Mouse (Mus musculus): Measurements from ENCODE around the gene Dnajb3. TPM values are rescaled to one million over a fixed set of nuclear protein-coding genes. Genes with fewer than 3 reads are reported as not detected.

Dnajb3 gene
- polyA plus RNA-seq, 1 experiment from 2014 or later = 12.4 TPM

- ATAC-seq (ENCODE audit: low read depth) = no peak
- Histone ChIP-seq H3K36me3 (ENCODE audit: control insufficient read depth, insufficient read depth, low read length) (no peaks in the 10 kb centered on the region), H3K9me3 (ENCODE audit: control insufficient read depth, low read length) (peaks cover 27% of the 10 kb centered on the region), H3K9ac (replicated peaks; ENCODE audit: low read depth, low read length) (no peak overlapping the region), H3K4me2 (ENCODE audit: low read depth, low read length) (no peak overlapping the region), H3K27ac (ENCODE audit: low read depth, low read length) (no peak overlapping the region), H3K27me3 (ENCODE audit: control insufficient read depth, insufficient read depth, low read length) (no peaks in the 10 kb centered on the region), H3K4me3 (ENCODE audit: low read depth, low read length) (no peak overlapping the region), H3K4me1 (ENCODE audit: control insufficient read depth, insufficient read depth, low read length) (no peaks in the 10 kb centered on the region)
Measured at GRCm38 (mm10) chr1:88220336-88220735, 14.8 kb upstream of the Dnajb3 start.

- Histone ChIP-seq H3K9ac (replicated peaks; ENCODE audit: low read depth, low read length) (no peak overlapping the region), H3K36me3 (ENCODE audit: control insufficient read depth, insufficient read depth, low read length) (no peaks in the 10 kb centered on the region), H3K4me3 (ENCODE audit: low read depth, low read length) (no peak overlapping the region), H3K9me3 (ENCODE audit: control insufficient read depth, low read length) (peaks cover 37% of the 10 kb centered on the region), H3K4me1 (ENCODE audit: control insufficient read depth, insufficient read depth, low read length) (no peaks in the 10 kb centered on the region), H3K4me2 (ENCODE audit: low read depth, low read length) (no peak overlapping the region), H3K27ac (ENCODE audit: low read depth, low read length) (no peak overlapping the region), H3K27me3 (ENCODE audit: control insufficient read depth, insufficient read depth, low read length) (no peaks in the 10 kb centered on the region)
- WGBS = 16% methylated on average over 1 of the region's 1 CpGs
- no peak for ATAC-seq (ENCODE audit: low read depth)
Measured at GRCm38 (mm10) chr1:88219054-88219453, 13.5 kb upstream of the Dnajb3 start.

- Histone ChIP-seq H3K27me3 (ENCODE audit: control insufficient read depth, insufficient read depth, low read length) (no peaks in the 10 kb centered on the region), H3K27ac (ENCODE audit: low read depth, low read length) (no peak overlapping the region), H3K9me3 (ENCODE audit: control insufficient read depth, low read length) (peaks cover 41% of the 10 kb centered on the region), H3K9ac (replicated peaks; ENCODE audit: low read depth, low read length) (no peak overlapping the region), H3K4me1 (ENCODE audit: control insufficient read depth, insufficient read depth, low read length) (no peaks in the 10 kb centered on the region), H3K4me2 (ENCODE audit: low read depth, low read length) (no peak overlapping the region), H3K4me3 (ENCODE audit: low read depth, low read length) (no peak overlapping the region), H3K36me3 (ENCODE audit: control insufficient read depth, insufficient read depth, low read length) (no peaks in the 10 kb centered on the region)
- WGBS = 52% methylated on average over 4 of the region's 4 CpGs
- ATAC-seq (ENCODE audit: low read depth) = no peak
Measured at GRCm38 (mm10) chr1:88218591-88218990, 13.0 kb upstream of the Dnajb3 start.

GRCm38 (mm10) chr1:88218051-88218450, 12.5 kb upstream of the Dnajb3 start:
- no peak overlapping the region for H3K9ac ChIP-seq (replicated peaks; ENCODE audit: low read depth, low read length)
- H3K9me3 ChIP-seq (ENCODE audit: control insufficient read depth, low read length) = peaks cover 47% of the 10 kb centered on the region
- H3K27ac ChIP-seq (ENCODE audit: low read depth, low read length) = no peak overlapping the region
- no peak overlapping the region for H3K4me2 ChIP-seq (ENCODE audit: low read depth, low read length)
- ATAC-seq (ENCODE audit: low read depth) = no peak
- no peak overlapping the region for H3K4me3 ChIP-seq (ENCODE audit: low read depth, low read length)
- no peaks in the 10 kb centered on the region for H3K27me3 ChIP-seq (ENCODE audit: control insufficient read depth, insufficient read depth, low read length)
- 75% methylated on average over 9 of the region's 9 CpGs for WGBS
- no peaks in the 10 kb centered on the region for H3K36me3 ChIP-seq (ENCODE audit: control insufficient read depth, insufficient read depth, low read length)
- no peaks in the 10 kb centered on the region for H3K4me1 ChIP-seq (ENCODE audit: control insufficient read depth, insufficient read depth, low read length)

- Histone ChIP-seq H3K9me3 (ENCODE audit: control insufficient read depth, low read length) (peaks cover 52% of the 10 kb centered on the region), H3K36me3 (ENCODE audit: control insufficient read depth, insufficient read depth, low read length) (no peaks in the 10 kb centered on the region), H3K4me1 (ENCODE audit: control insufficient read depth, insufficient read depth, low read length) (no peaks in the 10 kb centered on the region), H3K27ac (ENCODE audit: low read depth, low read length) (no peak overlapping the region), H3K9ac (replicated peaks; ENCODE audit: low read depth, low read length) (no peak overlapping the region), H3K27me3 (ENCODE audit: control insufficient read depth, insufficient read depth, low read length) (no peaks in the 10 kb centered on the region), H3K4me3 (ENCODE audit: low read depth, low read length) (no peak overlapping the region), H3K4me2 (ENCODE audit: low read depth, low read length) (no peak overlapping the region)
- no peak for ATAC-seq (ENCODE audit: low read depth)
- 45% methylated on average over 3 of the region's 3 CpGs for WGBS
Measured at GRCm38 (mm10) chr1:88217576-88217975, 12.0 kb upstream of the Dnajb3 start.

GRCm38 (mm10) chr1:88217144-88217543, 11.6 kb upstream of the Dnajb3 start:
- H3K36me3 ChIP-seq (ENCODE audit: control insufficient read depth, insufficient read depth, low read length) = no peaks in the 10 kb centered on the region
- H3K4me2 ChIP-seq (ENCODE audit: low read depth, low read length) = no peak overlapping the region
- WGBS = 68% methylated on average over 2 of the region's 2 CpGs
- no peak overlapping the region for H3K4me3 ChIP-seq (ENCODE audit: low read depth, low read length)
- peaks cover 54% of the 10 kb centered on the region for H3K9me3 ChIP-seq (ENCODE audit: control insufficient read depth, low read length)
- ATAC-seq (ENCODE audit: low read depth) = no peak
- H3K27ac ChIP-seq (ENCODE audit: low read depth, low read length) = no peak overlapping the region
- no peaks in the 10 kb centered on the region for H3K4me1 ChIP-seq (ENCODE audit: control insufficient read depth, insufficient read depth, low read length)
- H3K9ac ChIP-seq (replicated peaks; ENCODE audit: low read depth, low read length) = no peak overlapping the region
- H3K27me3 ChIP-seq (ENCODE audit: control insufficient read depth, insufficient read depth, low read length) = no peaks in the 10 kb centered on the region

GRCm38 (mm10) chr1:88216551-88216950, 11.0 kb upstream of the Dnajb3 start:
- H3K9me3 ChIP-seq (ENCODE audit: control insufficient read depth, low read length) = peaks cover 57% of the 10 kb centered on the region
- H3K4me2 ChIP-seq (ENCODE audit: low read depth, low read length) = no peak overlapping the region
- WGBS = 62% methylated on average over 2 of the region's 2 CpGs
- H3K4me3 ChIP-seq (ENCODE audit: low read depth, low read length) = no peak overlapping the region
- no peaks in the 10 kb centered on the region for H3K36me3 ChIP-seq (ENCODE audit: control insufficient read depth, insufficient read depth, low read length)
- ATAC-seq (ENCODE audit: low read depth) = no peak
- no peaks in the 10 kb centered on the region for H3K27me3 ChIP-seq (ENCODE audit: control insufficient read depth, insufficient read depth, low read length)
- H3K9ac ChIP-seq (replicated peaks; ENCODE audit: low read depth, low read length) = no peak overlapping the region
- no peaks in the 10 kb centered on the region for H3K4me1 ChIP-seq (ENCODE audit: control insufficient read depth, insufficient read depth, low read length)
- H3K27ac ChIP-seq (ENCODE audit: low read depth, low read length) = no peak overlapping the region

- no peak for ATAC-seq (ENCODE audit: low read depth)
- H3K27me3 ChIP-seq (ENCODE audit: control insufficient read depth, insufficient read depth, low read length) = no peaks in the 10 kb centered on the region
- no peak overlapping the region for H3K4me3 ChIP-seq (ENCODE audit: low read depth, low read length)
- H3K36me3 ChIP-seq (ENCODE audit: control insufficient read depth, insufficient read depth, low read length) = no peaks in the 10 kb centered on the region
- no peak overlapping the region for H3K27ac ChIP-seq (ENCODE audit: low read depth, low read length)
- 72% methylated on average over 10 of the region's 10 CpGs for WGBS
- H3K4me2 ChIP-seq (ENCODE audit: low read depth, low read length) = no peak overlapping the region
- H3K9ac ChIP-seq (replicated peaks; ENCODE audit: low read depth, low read length) = no peak overlapping the region
- no peaks in the 10 kb centered on the region for H3K4me1 ChIP-seq (ENCODE audit: control insufficient read depth, insufficient read depth, low read length)
- peaks cover 61% of the 10 kb centered on the region for H3K9me3 ChIP-seq (ENCODE audit: control insufficient read depth, low read length)
Measured at GRCm38 (mm10) chr1:88215466-88216380, 10.1 kb upstream of the Dnajb3 start.

GRCm38 (mm10) chr1:88214462-88214952, 8.9 kb upstream of the Dnajb3 start:
- Histone ChIP-seq H3K9me3 (ENCODE audit: control insufficient read depth, low read length) (peaks cover 61% of the 10 kb centered on the region), H3K4me2 (ENCODE audit: low read depth, low read length) (no peak overlapping the region), H3K36me3 (ENCODE audit: control insufficient read depth, insufficient read depth, low read length) (no peaks in the 10 kb centered on the region), H3K27ac (ENCODE audit: low read depth, low read length) (no peak overlapping the region), H3K27me3 (ENCODE audit: control insufficient read depth, insufficient read depth, low read length) (no peaks in the 10 kb centered on the region), H3K4me3 (ENCODE audit: low read depth, low read length) (no peak overlapping the region), H3K4me1 (ENCODE audit: control insufficient read depth, insufficient read depth, low read length) (no peaks in the 10 kb centered on the region), H3K9ac (replicated peaks; ENCODE audit: low read depth, low read length) (no peak overlapping the region)
- WGBS = 78% methylated on average over 2 of the region's 2 CpGs
- ATAC-seq (ENCODE audit: low read depth) = no peak

All from neural tube, embryonic 14.5 days (tissue).